Mouse (Mus musculus) heart, postnatal 0 days (tissue): ENCODE measurements around the gene Acoxl. TPM values are rescaled to one million over a fixed set of nuclear protein-coding genes. Genes with fewer than 3 reads are reported as not detected.
A peak's percentile ranks its signal among the peaks of the same experiment; 100 is the strongest.

ENCODE experiments used
- ATAC-seq: fragments of 200-750 bp; cut with Nextera tagmentation; 2 replicates; pipeline ENCODE4 v1.8.0; 2017; ENCODE audit warnings: low read depth, moderate number of reproducible peaks, moderate library complexity; ENCODE audit not compliant: insufficient read depth
- DNase-seq: peaks from one replicate; pipeline ENCODE4 v3.0.0-alpha.2; 2016; ENCODE audit warnings: low spot score
- H3K27ac ChIP-seq: fragments of 300-500 bp; sonication (generic); 2 replicates; pipeline ENCODE4 v1.5.1; 2014; ENCODE audit warnings: low read depth, mild to moderate bottlenecking
- H3K27me3 ChIP-seq: fragments of 300-500 bp; sonication (generic); 2 replicates; pipeline ENCODE4 v1.6.1; 2014; ENCODE audit warnings: low read length, mixed read lengths; ENCODE audit not compliant: control insufficient read depth, insufficient read depth
- H3K36me3 ChIP-seq: fragments of 300-500 bp; sonication (generic); replicated peaks from 2 replicates; pipeline ENCODE4 v1.6.1; 2014; ENCODE audit warnings: low read length, mixed read lengths; ENCODE audit not compliant: control insufficient read depth, insufficient read depth
- H3K4me1 ChIP-seq: fragments of 300-500 bp; sonication (generic); 2 replicates; pipeline ENCODE4 v1.6.1; 2014; ENCODE audit warnings: antibody characterized with exemption; ENCODE audit not compliant: control insufficient read depth, insufficient read depth
- H3K4me2 ChIP-seq: fragments of 300-500 bp; sonication (generic); 2 replicates; pipeline ENCODE4 v1.6.1; 2014; ENCODE audit warnings: low read depth, mild to moderate bottlenecking, low read length, moderate library complexity
- H3K4me3 ChIP-seq: fragments of 300-500 bp; sonication (generic); 2 replicates; pipeline ENCODE4 v1.5.1; 2014; ENCODE audit warnings: low read depth, low read length
- H3K9ac ChIP-seq: fragments of 300-500 bp; sonication (generic); replicated peaks from 2 replicates; pipeline ENCODE4 v1.6.1; 2014; ENCODE audit warnings: low read depth, low read length, mixed read lengths
- H3K9me3 ChIP-seq: fragments of 300-500 bp; sonication (generic); replicated peaks from 2 replicates; pipeline ENCODE4 v1.6.1; 2016; ENCODE audit warnings: low read length; ENCODE audit not compliant: control insufficient read depth
- CTCF ChIP-seq: IDR thresholded peaks from 2 replicates; pipeline ENCODE4 v1.5.1; 2016; ENCODE audit warnings: antibody characterized with exemption, control low read depth, low read depth
- EP300 ChIP-seq: IDR thresholded peaks from 2 replicates; pipeline ENCODE4 v1.6.1; 2016; ENCODE audit warnings: antibody characterized with exemption, low read depth
- WGBS: fragments of 180-500 bp; shearing (Covaris S2); extraction: QIAGEN DNeasy Blood & Tissue Kit; methylation state at CpG from one replicate; pipeline ENCODE4 v1.1.7; 2014; 5-methylcytosine and 5-hydroxymethylcytosine counted together
- polyA plus RNA-seq: library from polyadenylated mRNA; unstranded; fragments of >200 nt; fragmentation: Nextera tagmentation; extraction: Ambion mirVana; gene quantifications from 2 replicates; pipeline ENCODE4 v1.2.1, GENCODE M21; 2015
- total RNA-seq: library from RNA; depleted of rRNA; stranded (reverse); fragments of >200 nt; gene quantifications from 2 replicates; pipeline ENCODE4 v1.2.3, GENCODE M21; 2014; ENCODE audit warnings: low replicate concordance

The Acoxl gene
- total and polyA plus RNA-seq, 2 experiments from 2014 or later = 0.37 TPM; not detected in 1

- TF ChIP-seq EP300 (no peak), CTCF (no peak)
- Histone ChIP-seq H3K4me2 (no peak overlapping the region), H3K4me1 (peaks cover 30% of the 10 kb centered on the region), H3K4me3 (no peak overlapping the region), H3K36me3 (peaks cover 10% of the 10 kb centered on the region), H3K9me3 (no peaks in the 10 kb centered on the region), H3K27ac (no peak overlapping the region), H3K27me3 (no peaks in the 10 kb centered on the region), H3K9ac (no peak overlapping the region)
- no peak for ATAC-seq
- WGBS = 48% methylated on average over 8 of the region's 8 CpGs
- peak; percentile 37 for DNase-seq
Observed at GRCm38 (mm10) chr2:128163177-128163576, 324.5 kb downstream of the Acoxl start.

GRCm38 (mm10) chr2:128166623-128167423 is 328.1 kb downstream of the Acoxl start:
- H3K4me1 ChIP-seq = peaks cover 23% of the 10 kb centered on the region
- no peak overlapping the region for H3K4me3 ChIP-seq
- TF ChIP-seq CTCF (no peak), EP300 (no peak)
- no peak overlapping the region for H3K4me2 ChIP-seq
- no peaks in the 10 kb centered on the region for H3K27me3 ChIP-seq
- H3K9me3 ChIP-seq = no peaks in the 10 kb centered on the region
- ATAC-seq (peak; percentile 50), DNase-seq (peak; percentile 37)
- H3K36me3 ChIP-seq = no peaks in the 10 kb centered on the region
- no peak overlapping the region for H3K9ac ChIP-seq
- 31% methylated on average over 13 of the region's 13 CpGs for WGBS
- H3K27ac ChIP-seq = peak overlapping the region; percentile 32

DNA sequence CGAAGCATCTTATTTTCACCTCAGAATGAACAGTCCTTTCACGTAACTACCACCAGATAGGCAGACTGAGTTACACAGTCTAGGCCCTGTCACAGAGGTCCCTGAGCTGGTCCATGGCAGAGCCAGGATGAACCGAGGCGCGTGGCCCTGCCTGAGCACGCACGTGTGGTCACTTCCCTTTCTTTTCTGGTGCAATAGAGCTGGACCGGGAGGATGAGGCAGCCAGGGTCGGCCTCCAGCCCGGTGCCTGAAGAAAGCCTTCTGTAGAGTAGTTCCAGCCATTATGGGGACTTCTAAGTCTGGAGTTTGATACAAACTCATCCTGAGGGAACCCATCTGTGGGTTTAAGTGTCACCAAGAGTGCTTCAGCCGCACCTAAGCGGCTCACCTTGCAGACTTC is 329.3 kb downstream of the Acoxl start:
- Histone ChIP-seq H3K4me1 (peaks cover 21% of the 10 kb centered on the region), H3K4me2 (no peak overlapping the region), H3K9me3 (no peaks in the 10 kb centered on the region), H3K27me3 (no peaks in the 10 kb centered on the region), H3K27ac (no peak overlapping the region), H3K9ac (no peak overlapping the region), H3K4me3 (no peak overlapping the region), H3K36me3 (no peaks in the 10 kb centered on the region)
- 92% methylated on average over 12 of the region's 12 CpGs for WGBS
- DNase-seq (no peak), ATAC-seq (no peak)
- TF ChIP-seq EP300 = no peak
- TF ChIP-seq CTCF = no peak

- TF ChIP-seq CTCF (no peak), EP300 (no peak)
Observed at GRCm38 (mm10) chr2:128169486-128169885, 330.8 kb downstream of the Acoxl start.

GRCm38 (mm10) chr2:128169972-128170371 is 331.3 kb downstream of the Acoxl start:
- H3K4me1 ChIP-seq = peaks cover 16% of the 10 kb centered on the region
- H3K36me3 ChIP-seq = no peaks in the 10 kb centered on the region
- WGBS = 38% methylated on average over 11 of the region's 11 CpGs
- no peak overlapping the region for H3K4me3 ChIP-seq
- H3K9me3 ChIP-seq = no peaks in the 10 kb centered on the region
- TF ChIP-seq CTCF (no peak), EP300 (no peak)
- H3K4me2 ChIP-seq = no peak overlapping the region
- H3K27ac ChIP-seq = no peak overlapping the region
- ATAC-seq (no peak), DNase-seq (no peak)
- H3K9ac ChIP-seq = no peak overlapping the region
- no peaks in the 10 kb centered on the region for H3K27me3 ChIP-seq

More at GRCm38 (mm10) chr2:128169486-128169885, 330.8 kb downstream of the Acoxl start:
- 64% methylated on average over 5 of the region's 5 CpGs for WGBS
- no peaks in the 10 kb centered on the region for H3K36me3 ChIP-seq
- no peak overlapping the region for H3K4me2 ChIP-seq
- ATAC-seq (no peak), DNase-seq (no peak)
- peaks cover 16% of the 10 kb centered on the region for H3K4me1 ChIP-seq
- no peak overlapping the region for H3K4me3 ChIP-seq
- no peaks in the 10 kb centered on the region for H3K27me3 ChIP-seq
- H3K27ac ChIP-seq = no peak overlapping the region
- H3K9ac ChIP-seq = no peak overlapping the region
- H3K9me3 ChIP-seq = no peaks in the 10 kb centered on the region
